Mouse (Mus musculus) heart, embryonic 15.5 days (tissue): ENCODE results near the gene Gzmm. TPM values are rescaled to one million over a fixed set of nuclear protein-coding genes. Genes with fewer than 3 reads are reported as not detected.

Experiments
- polyA plus RNA-seq: library from polyadenylated mRNA; unstranded; fragments of >200 nt; fragmentation: Nextera tagmentation; extraction: Ambion mirVana; gene quantifications from 2 replicates; pipeline ENCODE4 v1.2.1, GENCODE M21; 2015

Gzmm gene
- polyA plus RNA-seq, 1 experiment from 2014 or later: 1.1 TPM

Other genes starting within 250 kb of the Gzmm start
- not detected in 2 replicates for gene Vmn2r83, start 220.3 kb upstream of the Gzmm start, polyA plus RNA-seq
- gene Plpp2, start 155.2 kb upstream of the Gzmm start, polyA plus RNA-seq: 7.9 and 10.9 TPM in 2 replicates
- gene Mier2, start 133.8 kb upstream of the Gzmm start, polyA plus RNA-seq: 21.7 and 32.9 TPM in 2 replicates
- gene Theg, start 101.7 kb upstream of the Gzmm start, polyA plus RNA-seq: not detected in 2 replicates
- not detected in 2 replicates for gene C2cd4c, start 75.0 kb upstream of the Gzmm start, polyA plus RNA-seq
- gene Shc2, start 51.1 kb upstream of the Gzmm start, polyA plus RNA-seq: 2.0 and 3.9 TPM in 2 replicates
- gene Odf3l2, start 43.3 kb upstream of the Gzmm start, polyA plus RNA-seq: not detected in 2 replicates
- 1.4 and 1.9 TPM in 2 replicates for gene Madcam1, start 24.5 kb upstream of the Gzmm start, polyA plus RNA-seq
- gene Tpgs1, start 19.7 kb upstream of the Gzmm start, polyA plus RNA-seq: 39.5 and 46.8 TPM in 2 replicates
- 86.7 and 98.4 TPM in 2 replicates for gene Cdc34, start 6.8 kb upstream of the Gzmm start, polyA plus RNA-seq
- 998 and 1,017 TPM in 2 replicates for gene Bsg, start 15.5 kb downstream of the Gzmm start, polyA plus RNA-seq
- gene Hcn2, start 27.6 kb downstream of the Gzmm start, polyA plus RNA-seq: 0.08 and 0.09 TPM in 2 replicates
- 30.0 and 36.5 TPM in 2 replicates for gene Polrmt, start 57.6 kb downstream of the Gzmm start, polyA plus RNA-seq
- 0.06 and 0.16 TPM in 2 replicates for gene Fgf22, start 66.1 kb downstream of the Gzmm start, polyA plus RNA-seq
- gene Rnf126, start 77.9 kb downstream of the Gzmm start, polyA plus RNA-seq: 54.0 and 65.5 TPM in 2 replicates
- 29.0 and 30.9 TPM in 2 replicates for gene Fstl3, start 88.3 kb downstream of the Gzmm start, polyA plus RNA-seq
- gene Prss57, start 101.9 kb downstream of the Gzmm start, polyA plus RNA-seq: 0.49 and 5.1 TPM in 2 replicates
- gene Palm, start 104.6 kb downstream of the Gzmm start, polyA plus RNA-seq: 57.8 and 73.1 TPM in 2 replicates
- gene Misp, start 132.0 kb downstream of the Gzmm start, polyA plus RNA-seq: 0.81 and 1.3 TPM in 2 replicates
- gene Ptbp1, start 165.4 kb downstream of the Gzmm start, polyA plus RNA-seq: 89.6 and 162 TPM in 2 replicates
- gene Prtn3, start 185.5 kb downstream of the Gzmm start, polyA plus RNA-seq: 1.1 and 3.0 TPM in 2 replicates
- 8.6 and 15.3 TPM in 2 replicates for gene Plppr3, start 185.6 kb downstream of the Gzmm start, polyA plus RNA-seq
- gene Elane, start 197.2 kb downstream of the Gzmm start, polyA plus RNA-seq: 0.25 and 2.0 TPM in 2 replicates
- gene Cfd, start 201.8 kb downstream of the Gzmm start, polyA plus RNA-seq: not detected in 2 replicates
- 34.8 and 45.7 TPM in 2 replicates for gene Med16, start 219.9 kb downstream of the Gzmm start, polyA plus RNA-seq
- gene Gm26602, start 221.8 kb downstream of the Gzmm start, polyA plus RNA-seq: 15.7 TPM in 1 of 2 replicates, not detected in the other
- 0.34 and 0.51 TPM in 2 replicates for gene Kiss1r, start 228.0 kb downstream of the Gzmm start, polyA plus RNA-seq
- 95.2 and 118 TPM in 2 replicates for gene R3hdm4, start 232.2 kb downstream of the Gzmm start, polyA plus RNA-seq
- gene Arid3a, start 238.0 kb downstream of the Gzmm start, polyA plus RNA-seq: 2.1 and 3.7 TPM in 2 replicates